Mouse (Mus musculus): ENCODE results near the gene Rapgefl1.

Rapgefl1 gene

GRCm38 (mm10) chr11:98863028-98863750 is 26.6 kb downstream of the Rapgefl1 start, which contains the start of gene Wipf2:
Gene Wipf2 (plus strand): TSS chr11:98863638.
- peak; percentile 98 for DNase-seq

- peak; percentile 68 for DNase-seq
These were observed 27.3 kb downstream of the Rapgefl1 start for GRCm38 (mm10) chr11:98863751-98864429.

GRCm38 (mm10) chr11:98867293-98867692 is 30.7 kb downstream of the Rapgefl1 start:
- DNase-seq = no peak

GRCm38 (mm10) chr11:98869906-98870305 is 33.3 kb downstream of the Rapgefl1 start:
- DNase-seq = no peak

- peak; percentile 36 for DNase-seq
These were observed 34.2 kb downstream of the Rapgefl1 start for GRCm38 (mm10) chr11:98870791-98871190.

GRCm38 (mm10) chr11:98871416-98871815 is 34.8 kb downstream of the Rapgefl1 start:
- no peak for DNase-seq

GRCm38 (mm10) chr11:98872040-98872439 is 35.5 kb downstream of the Rapgefl1 start:
- DNase-seq = peak; percentile 51

- peak; percentile 85 for DNase-seq
These were observed 37.3 kb downstream of the Rapgefl1 start for GRCm38 (mm10) chr11:98873900-98874299.

GRCm38 (mm10) chr11:98877001-98877400 is 40.4 kb downstream of the Rapgefl1 start:
- no peak for DNase-seq

GRCm38 (mm10) chr11:98887703-98888102 is 51.1 kb downstream of the Rapgefl1 start:
- DNase-seq = no peak

GRCm38 (mm10) chr11:98889077-98889476 is 52.5 kb downstream of the Rapgefl1 start:
- DNase-seq = no peak

GRCm38 (mm10) chr11:98889977-98890376 is 53.4 kb downstream of the Rapgefl1 start:
- no peak for DNase-seq

GRCm38 (mm10) chr11:98892426-98892825 is 55.8 kb downstream of the Rapgefl1 start:
- DNase-seq = no peak

- DNase-seq = no peak
These were observed 64.0 kb downstream of the Rapgefl1 start for GRCm38 (mm10) chr11:98900529-98901125.

GRCm38 (mm10) chr11:98902621-98903245 is 66.1 kb downstream of the Rapgefl1 start:
- DNase-seq = no peak

Data from lung, postnatal 10 days (tissue).